Mouse (Mus musculus): Measurements from ENCODE around the gene Kcnj9.

DNA sequence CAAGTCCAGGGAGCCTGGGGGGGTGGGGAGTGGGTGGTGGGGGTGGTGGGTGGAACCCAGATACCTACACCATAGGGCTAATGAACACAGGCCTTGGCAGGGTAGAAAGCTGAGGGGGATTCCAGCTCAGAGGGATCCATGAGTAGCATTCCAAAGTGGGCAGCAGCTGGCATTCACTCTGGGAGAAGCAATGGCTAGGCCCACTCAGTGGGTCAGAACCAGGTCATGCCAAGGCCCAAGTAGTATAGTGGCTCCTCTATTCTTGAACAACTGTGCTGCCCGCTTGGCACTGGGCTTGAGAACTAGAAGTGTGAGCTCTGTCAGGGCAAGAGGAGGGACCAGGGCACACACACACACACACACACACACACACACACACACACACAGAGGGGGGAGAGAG is 20.7 kb downstream of the Kcnj9 start:
- TF ChIP-seq CTCF (IDR thresholded peaks at IDR 0.05; ENCODE audit: control insufficient read depth, insufficient read depth, low read length) (no peak), POLR2A (IDR thresholded peaks at IDR 0.05; ENCODE audit: borderline replicate concordance, control insufficient read depth, low read depth, low read length) (no peak)

Data from bone marrow, adult 2 months (tissue).